Mouse (Mus musculus) CH12.LX (cell line): ENCODE data around the gene Osbpl11.

Source experiments
- CTCF ChIP-seq, 2 experiments: IDR thresholded peaks in 1 of 2; conservative IDR thresholded peaks in 1 of 2; 2 replicates each; pipeline ENCODE4 v1.5.1; 2011 to 2012; ENCODE audit warnings: low read depth in 2 of 2, low read length in 2 of 2, improper control_type of control experiment in 1 of 2, inconsistent platforms in 1 of 2, mild to moderate bottlenecking in 1 of 2, moderate library complexity in 1 of 2
- ETS1 ChIP-seq: conservative IDR thresholded peaks from 2 replicates; pipeline ENCODE4 v1.6.1; 2012; ENCODE audit warnings: low read depth, mild to moderate bottlenecking, inconsistent platforms, low read length, improper control_type of control experiment, moderate library complexity
- JUND ChIP-seq: conservative IDR thresholded peaks from 2 replicates; pipeline ENCODE4 v1.6.1; 2011; ENCODE audit warnings: low read depth, low read length, improper control_type of control experiment
- MAX ChIP-seq: IDR thresholded peaks from 2 replicates; pipeline ENCODE4 v1.6.1; 2011; ENCODE audit warnings: low read length, improper control_type of control experiment
- NELFE ChIP-seq: IDR thresholded peaks from 2 replicates; pipeline ENCODE4 v1.6.1; 2011; ENCODE audit warnings: low read depth, low read length, improper control_type of control experiment
- POLR2A ChIP-seq: IDR thresholded peaks from 2 replicates; pipeline ENCODE4 v1.6.1; 2011; ENCODE audit warnings: low read depth, mild to moderate bottlenecking, improper control_type of control experiment, low read length
- RAD21 ChIP-seq: IDR thresholded peaks from 2 replicates; pipeline ENCODE4 v1.6.1; 2011; ENCODE audit warnings: low read depth, mild to moderate bottlenecking, low read length, improper control_type of control experiment, moderate library complexity
- SMC3 ChIP-seq: IDR thresholded peaks from 2 replicates; pipeline ENCODE4 v1.6.1; 2011; ENCODE audit warnings: low read depth, low read length, improper control_type of control experiment
- TBP ChIP-seq: conservative IDR thresholded peaks from 2 replicates; pipeline ENCODE4 v1.6.1; 2011; ENCODE audit warnings: low read depth, low read length, improper control_type of control experiment
- UBTF ChIP-seq: IDR thresholded peaks from 2 replicates; pipeline ENCODE4 v1.6.1; 2012; ENCODE audit warnings: low read depth, mild to moderate bottlenecking, inconsistent platforms, low read length, improper control_type of control experiment, moderate library complexity
- USF1 ChIP-seq: IDR thresholded peaks from 2 replicates; pipeline ENCODE4 v1.6.1; 2014; ENCODE audit warnings: low read depth, mild to moderate bottlenecking, inconsistent platforms, low read length, improper control_type of control experiment
- ZKSCAN1 ChIP-seq: IDR thresholded peaks from 2 replicates; pipeline ENCODE4 v1.6.1; 2012; ENCODE audit warnings: low read depth, inconsistent platforms, low read length, improper control_type of control experiment, borderline replicate concordance

DNA sequence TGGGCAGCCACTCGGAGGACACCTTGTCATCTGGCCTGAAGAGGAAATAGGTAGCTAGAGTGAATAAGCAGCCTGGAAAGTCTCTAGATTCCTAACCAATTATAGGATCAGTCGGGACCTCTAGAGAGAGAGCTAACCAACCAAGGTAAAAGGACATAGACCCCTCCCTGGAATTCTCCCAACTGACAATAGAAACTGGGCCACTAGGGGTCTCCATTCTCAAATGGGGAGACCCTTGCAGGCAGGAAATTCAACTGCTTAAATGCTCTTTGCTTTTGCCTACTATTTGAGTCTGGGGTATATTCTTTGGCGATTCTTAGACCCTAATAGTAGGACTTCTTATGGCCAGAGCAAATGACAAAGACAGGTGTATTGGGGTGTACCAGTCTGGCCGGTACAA, 49.7 kb upstream of the Osbpl11 start:
- TF ChIP-seq MAX, result no peak
- no peak for TF ChIP-seq SMC3
- peak in 1 of 2 experiments; percentile 45; a peak in 2 of 4 replicates for TF ChIP-seq CTCF (conservative IDR thresholded peaks at IDR 0.05 in 1 of 2, IDR thresholded peaks at IDR 0.05 in 1 of 2; ENCODE audit: low read depth in 2 of 2, low read length in 2 of 2)
- no peak for TF ChIP-seq JUND
- no peak for TF ChIP-seq ZKSCAN1
- TF ChIP-seq POLR2A, result no peak
- no peak for TF ChIP-seq TBP
- TF ChIP-seq UBTF, result no peak
- TF ChIP-seq RAD21, result no peak; the same call in none of the 2 replicates
- TF ChIP-seq USF1, result no peak
- TF ChIP-seq NELFE, result no peak
- TF ChIP-seq ETS1, result no peak
